Comparison of ENCODE assay signal across 9 mouse cellular contexts in genomic region chr12:86977833-86978232, GRCm38 (mm10). TPM values are rescaled to one million over a fixed set of nuclear protein-coding genes. Genes with fewer than 3 reads are reported as not detected.
DNase-seq lines count a peak whose midpoint lies in the region; ATAC-seq and TF ChIP-seq lines count a peak whose summit lies in the region.
"Had no signal": no experiment of that assay in that cellular context is flagged by ENCODE, and none has a peak within 500 bp of the region (broad histone marks: within the 10 kb centered on the region; RNA-seq: fewer than 3 reads in every experiment).

No protein-coding gene starts in this region.

- DNase-seq in heart, adult 8-10 months (ENCODE audit: low spot score) = no peak
- DNase-seq in 3T3-L1 (ENCODE audit: low read depth, low spot score) = peak; percentile 85
- DNase-seq in adrenal gland, postnatal 10 days = peak; percentile 81
- DNase-seq in layer of hippocampus, adult 2 months (ENCODE audit: low spot score in 2 of 2) = peak; percentile 62 to 78
- peak; percentile 91 for DNase-seq in telencephalon, adult 2 months (ENCODE audit: low read depth, low spot score)
- no peak for DNase-seq in thymus, postnatal 25 days
- DNase-seq in midbrain, embryonic 11.5 days (ENCODE audit: low spot score, missing footprints) = no peak

- H3K4me1 ChIP-seq in heart, embryonic 13.5 days = peaks cover 39% of the 10 kb centered on the region
- H3K4me1 ChIP-seq in midbrain, embryonic 11.5 days (ENCODE audit: control insufficient read depth, insufficient read depth, low read length) = peaks cover 6% of the 10 kb centered on the region

- H3K36me3 ChIP-seq in heart, embryonic 13.5 days = no peaks in the 10 kb centered on the region
- no peaks in the 10 kb centered on the region for H3K36me3 ChIP-seq in midbrain, embryonic 11.5 days (ENCODE audit: control insufficient read depth, insufficient read depth, low read length)

- no peak overlapping the region for H3K27ac ChIP-seq in heart, embryonic 13.5 days (replicated peaks)
- H3K27ac ChIP-seq in layer of hippocampus, adult 2 months = no peak overlapping the region
- H3K27ac ChIP-seq in midbrain, embryonic 11.5 days (ENCODE audit: low read depth, low read length) = no peak overlapping the region

- H3K4me3 ChIP-seq in heart, embryonic 13.5 days = no peak overlapping the region
- no peak overlapping the region for H3K4me3 ChIP-seq in layer of hippocampus, adult 2 months
- no peak overlapping the region for H3K4me3 ChIP-seq in midbrain, embryonic 11.5 days (ENCODE audit: low read depth, low read length)

- H3K9ac ChIP-seq in heart, embryonic 13.5 days = no peak overlapping the region
- H3K9ac ChIP-seq in midbrain, embryonic 11.5 days (ENCODE audit: low read length) = no peak overlapping the region

- no peaks in the 10 kb centered on the region for H3K9me3 ChIP-seq in heart, embryonic 13.5 days
- no peaks in the 10 kb centered on the region for H3K9me3 ChIP-seq in midbrain, embryonic 11.5 days (ENCODE audit: control insufficient read depth, low read length)

- peaks cover 65% of the 10 kb centered on the region for H3K27me3 ChIP-seq in heart, embryonic 13.5 days (replicated peaks)
- peaks cover 9% of the 10 kb centered on the region for H3K27me3 ChIP-seq in midbrain, embryonic 11.5 days (ENCODE audit: control insufficient read depth, insufficient read depth, low read length)

- 14% methylated on average over 15 of the region's 15 CpGs for whole genome bisulfite sequencing in heart, embryonic 13.5 days
- 32% methylated on average over 15 of the region's 15 CpGs for WGBS in midbrain, embryonic 11.5 days

- no peak for ATAC-seq in heart, embryonic 13.5 days (ENCODE audit: extremely low read depth, insufficient number of reproducible peaks, low FRiP score, low TSS enrichment)
- ATAC-seq in midbrain, embryonic 11.5 days (ENCODE audit: low FRiP score) = no peak

- 0 out of 2 replicates have a peak overlapping the region, but pooled peaks have one; percentile 4 for H3K4me2 ChIP-seq in heart, embryonic 13.5 days
- H3K4me2 ChIP-seq in midbrain, embryonic 11.5 days = no peak overlapping the region

- no peak for TF ChIP-seq CTCF in layer of hippocampus, adult 2 months (conservative IDR thresholded peaks at IDR 0.05)

RNA-seq across cellular contexts. Expression of gene Zdhhc22, which starts 12.4 kb away (rescaled TPM):
- polyA plus RNA-seq in heart, embryonic 13.5 days (2015; fragmentation: Nextera tagmentation; extraction: Ambion mirVana) = 0.04 and 0.09 TPM in 2 replicates
- total RNA-seq in heart, adult 8-10 months (2022) = not detected
- under 1 TPM; 0.54 to 0.85 TPM for total RNA-seq in adrenal gland, postnatal 10 days (2021)
- 1 to 10 TPM; 8.6 to 9.0 TPM for total RNA-seq in layer of hippocampus, adult 2 months (2021)
- 0.41 and 0.51 TPM in 2 replicates for polyA plus RNA-seq in midbrain, embryonic 11.5 days (2014; fragmentation: Nextera tagmentation; extraction: Ambion mirVana)
- total RNA-seq: liver, adult 2 months had no signal
- polyA plus RNA-seq: liver, adult 2 months had no signal

RNA-seq across cellular contexts. Expression of gene Cipc, which starts 31.0 kb away (rescaled TPM):
- 18.4 and 21.3 TPM in 2 replicates for polyA plus RNA-seq in heart, embryonic 13.5 days (2015; fragmentation: Nextera tagmentation; extraction: Ambion mirVana)
- total RNA-seq in heart, adult 8-10 months (2022) = 10 to 100 TPM; 42.4 to 53.8 (median 48.3) TPM
- total RNA-seq in adrenal gland, postnatal 10 days (2021) = 10 to 100 TPM; 21.0 to 23.7 TPM
- total RNA-seq in layer of hippocampus, adult 2 months (2021) = 10 to 100 TPM; 73.4 to 83.6 TPM
- 37.9 and 38.4 TPM in 2 replicates for polyA plus RNA-seq in midbrain, embryonic 11.5 days (2014; fragmentation: Nextera tagmentation; extraction: Ambion mirVana)

RNA-seq across cellular contexts. Expression of gene Tmem63c, which starts 43.3 kb away (rescaled TPM):
- not detected in 2 replicates for polyA plus RNA-seq in heart, embryonic 13.5 days (2015; fragmentation: Nextera tagmentation; extraction: Ambion mirVana)
- total RNA-seq in heart, adult 8-10 months (2022) = under 1 TPM in 3 of 4 experiments, not detected in 1; 0.08 to 0.28 (median 0.17) TPM
- total RNA-seq in adrenal gland, postnatal 10 days (2021) = 1 to 10 TPM in 1 of 2 experiments, under 1 TPM in 1; 0.93 to 1.2 TPM
- 10 to 100 TPM; 38.1 to 39.3 TPM for total RNA-seq in layer of hippocampus, adult 2 months (2021)
- polyA plus RNA-seq in midbrain, embryonic 11.5 days (2014; fragmentation: Nextera tagmentation; extraction: Ambion mirVana) = 0.64 and 0.77 TPM in 2 replicates
- total RNA-seq: liver, adult 2 months had no signal
- polyA plus RNA-seq: liver, adult 2 months had no signal

Comparison
In these comparisons a context has a peak if more than half of its experiments do, and no peak if none do; other contexts are left out.
1. DNase-seq: peak in 3T3-L1 (single experiment), adrenal gland, postnatal 10 days (single experiment), layer of hippocampus, adult 2 months (2 of 2) and telencephalon, adult 2 months (single experiment); none in heart, adult 8-10 months (single experiment), thymus, postnatal 25 days (single experiment) and midbrain, embryonic 11.5 days (single experiment).
2. RNA of gene Zdhhc22, which starts 12.4 kb away (total RNA-seq): 8.6 to 9.0 TPM in layer of hippocampus, adult 2 months; 0.54 to 0.85 TPM in adrenal gland, postnatal 10 days and not detected in heart, adult 8-10 months; every median in the first group is over 4 times any median in the second.
3. RNA of gene Tmem63c, which starts 43.3 kb away (total RNA-seq): 38.1 to 39.3 TPM in layer of hippocampus, adult 2 months; 0.93 to 1.2 TPM in adrenal gland, postnatal 10 days and 0.08 to 0.28 TPM in heart, adult 8-10 months; every median in the first group is over 10 times any median in the second.